Mouse (Mus musculus): ENCODE results near the gene Ninl. TPM values are rescaled to one million over a fixed set of nuclear protein-coding genes. Genes with fewer than 3 reads are reported as not detected.

Gene Ninl
- polyA plus RNA-seq (2016; fragmentation: Nextera tagmentation; extraction: Ambion mirVana), result 13.2 and 14.5 TPM in 2 replicates

GRCm38 (mm10) chr2:151039232-151039695 is at the start of gene Ninl, which contains the start of gene Nanp:
TSS of gene Ninl (minus strand) at chr2:151039382.
TSS of gene Nanp (minus strand) at chr2:151039398.
- peak within 1 kb of the TSS; percentile 79 for H3K4me3 ChIP-seq (replicated peaks)
- peak within 1 kb of the TSS; percentile 90 for H3K27ac ChIP-seq
- ATAC-seq (ENCODE audit: insufficient number of reproducible peaks, insufficient read depth, low FRiP score, low TSS enrichment, low read depth), result peak; percentile 96
- H3K4me1 ChIP-seq (replicated peaks), result peaks cover 16% of the 10 kb centered on the region
- peak within 1 kb of the TSS; percentile 75 for H3K4me2 ChIP-seq
- peak within 1 kb of the TSS; percentile 97 for H3K9ac ChIP-seq (replicated peaks)
- WGBS, result 1% methylated on average over 34 of the region's 34 CpGs
- no peaks in the 10 kb centered on the region for H3K27me3 ChIP-seq
- no peaks in the 10 kb centered on the region for H3K9me3 ChIP-seq
- H3K36me3 ChIP-seq, result peaks cover 3% of the 10 kb centered on the region; the same call in 1 of the 2 replicates

- Histone ChIP-seq H3K36me3 (no peaks in the 10 kb centered on the region), H3K4me3 (replicated peaks) (no peak overlapping the region), H3K9ac (replicated peaks) (no peak overlapping the region), H3K27me3 (no peaks in the 10 kb centered on the region), H3K4me2 (no peak overlapping the region), H3K4me1 (replicated peaks) (no peaks in the 10 kb centered on the region), H3K9me3 (no peaks in the 10 kb centered on the region), H3K27ac (no peak overlapping the region)
- ATAC-seq (ENCODE audit: insufficient number of reproducible peaks, insufficient read depth, low FRiP score, low TSS enrichment, low read depth), result no peak
- 88% methylated on average over 1 of the region's 1 CpGs for WGBS
These were observed 17.5 kb upstream of the Ninl start for GRCm38 (mm10) chr2:151056637-151057036.

GRCm38 (mm10) chr2:151040411-151040810 is 1.2 kb upstream of the Ninl start:
- Histone ChIP-seq H3K4me3 (replicated peaks) (0 out of 2 replicates have a peak overlapping the region, but pooled peaks have one; percentile 79), H3K36me3 (no peaks in the 10 kb centered on the region; the same call in 1 of the 2 replicates), H3K9ac (replicated peaks) (no peak overlapping the region), H3K9me3 (no peaks in the 10 kb centered on the region), H3K4me1 (replicated peaks) (peaks cover 16% of the 10 kb centered on the region), H3K27ac (no peak overlapping the region), H3K27me3 (no peaks in the 10 kb centered on the region), H3K4me2 (no peak overlapping the region)
- WGBS, result 90% methylated on average over 1 of the region's 1 CpGs
- ATAC-seq (ENCODE audit: insufficient number of reproducible peaks, insufficient read depth, low FRiP score, low TSS enrichment, low read depth), result no peak

GRCm38 (mm10) chr2:151039726-151040125 is 544 bp upstream of the Ninl start:
- Histone ChIP-seq H3K36me3 (no peaks in the 10 kb centered on the region; the same call in 1 of the 2 replicates), H3K9ac (replicated peaks) (peak overlapping the region; percentile 97), H3K4me3 (replicated peaks) (peak overlapping the region; percentile 79), H3K27ac (peak overlapping the region; percentile 56), H3K4me2 (peak overlapping the region; percentile 75), H3K9me3 (no peaks in the 10 kb centered on the region), H3K4me1 (replicated peaks) (peaks cover 16% of the 10 kb centered on the region), H3K27me3 (no peaks in the 10 kb centered on the region)
- WGBS, result 45% methylated on average over 8 of the region's 8 CpGs
- no peak; the same call in 1 of the 2 replicates for ATAC-seq (ENCODE audit: insufficient number of reproducible peaks, insufficient read depth, low FRiP score, low TSS enrichment, low read depth)

GRCm38 (mm10) chr2:151038811-151039222 is 365 bp downstream of the Ninl start:
- no peak for ATAC-seq (ENCODE audit: insufficient number of reproducible peaks, insufficient read depth, low FRiP score, low TSS enrichment, low read depth)
- H3K27ac ChIP-seq, result peak overlapping the region; percentile 90
- H3K4me1 ChIP-seq (replicated peaks), result peaks cover 16% of the 10 kb centered on the region
- peak overlapping the region; percentile 79 for H3K4me3 ChIP-seq (replicated peaks)
- no peaks in the 10 kb centered on the region for H3K9me3 ChIP-seq
- peak overlapping the region; percentile 97 for H3K9ac ChIP-seq (replicated peaks)
- peaks cover 6% of the 10 kb centered on the region; the same call in 1 of the 2 replicates for H3K36me3 ChIP-seq
- H3K4me2 ChIP-seq, result peak overlapping the region; percentile 75
- under 1% methylated on average over 28 of the region's 30 CpGs for WGBS
- no peaks in the 10 kb centered on the region for H3K27me3 ChIP-seq

- Histone ChIP-seq H3K4me3 (replicated peaks) (peak overlapping the region; percentile 79), H3K27me3 (no peaks in the 10 kb centered on the region), H3K9ac (replicated peaks) (peak overlapping the region; percentile 97), H3K9me3 (no peaks in the 10 kb centered on the region), H3K4me1 (replicated peaks) (peaks cover 16% of the 10 kb centered on the region), H3K27ac (no peak overlapping the region; the same call in 1 of the 2 replicates), H3K36me3 (peaks cover 9% of the 10 kb centered on the region; the same call in 1 of the 2 replicates), H3K4me2 (peak overlapping the region; percentile 75)
- no peak for ATAC-seq (ENCODE audit: insufficient number of reproducible peaks, insufficient read depth, low FRiP score, low TSS enrichment, low read depth)
- WGBS, result 69% methylated on average over 18 of the region's 18 CpGs
These were observed 1.2 kb downstream of the Ninl start for GRCm38 (mm10) chr2:151037876-151038552.

GRCm38 (mm10) chr2:151037292-151037691 is 1.9 kb downstream of the Ninl start:
- peaks cover 16% of the 10 kb centered on the region for H3K4me1 ChIP-seq (replicated peaks)
- H3K9ac ChIP-seq (replicated peaks), result no peak overlapping the region
- H3K4me2 ChIP-seq, result peak overlapping the region; percentile 75
- H3K27me3 ChIP-seq, result no peaks in the 10 kb centered on the region
- H3K36me3 ChIP-seq, result peaks cover 9% of the 10 kb centered on the region; the same call in 1 of the 2 replicates
- H3K9me3 ChIP-seq, result no peaks in the 10 kb centered on the region
- no peak for ATAC-seq (ENCODE audit: insufficient number of reproducible peaks, insufficient read depth, low FRiP score, low TSS enrichment, low read depth)
- H3K27ac ChIP-seq, result no peak overlapping the region
- H3K4me3 ChIP-seq (replicated peaks), result no peak overlapping the region
- WGBS, result 93% methylated on average over 1 of the region's 1 CpGs

- no peak for ATAC-seq (ENCODE audit: insufficient number of reproducible peaks, insufficient read depth, low FRiP score, low TSS enrichment, low read depth)
- H3K9me3 ChIP-seq, result no peaks in the 10 kb centered on the region
- peaks cover 9% of the 10 kb centered on the region; the same call in 1 of the 2 replicates for H3K36me3 ChIP-seq
- no peak overlapping the region for H3K4me3 ChIP-seq (replicated peaks)
- no peak overlapping the region for H3K4me2 ChIP-seq
- no peak overlapping the region for H3K27ac ChIP-seq
- H3K4me1 ChIP-seq (replicated peaks), result peaks cover 16% of the 10 kb centered on the region
- no peaks in the 10 kb centered on the region for H3K27me3 ChIP-seq
- WGBS, result 84% methylated on average over 2 of the region's 2 CpGs
- no peak overlapping the region for H3K9ac ChIP-seq (replicated peaks)
These were observed 2.5 kb downstream of the Ninl start for GRCm38 (mm10) chr2:151036721-151037120.

GRCm38 (mm10) chr2:151034435-151034834 is 4.7 kb downstream of the Ninl start:
- Histone ChIP-seq H3K9ac (replicated peaks) (no peak overlapping the region), H3K9me3 (no peaks in the 10 kb centered on the region), H3K4me1 (replicated peaks) (peaks cover 11% of the 10 kb centered on the region), H3K4me2 (no peak overlapping the region), H3K27ac (no peak overlapping the region), H3K4me3 (replicated peaks) (no peak overlapping the region), H3K27me3 (no peaks in the 10 kb centered on the region), H3K36me3 (peaks cover 9% of the 10 kb centered on the region; the same call in 1 of the 2 replicates)
- 92% methylated on average over 3 of the region's 3 CpGs for whole genome bisulfite sequencing
- ATAC-seq (ENCODE audit: insufficient number of reproducible peaks, insufficient read depth, low FRiP score, low TSS enrichment, low read depth), result no peak

GRCm38 (mm10) chr2:151021158-151021557 is 18.0 kb downstream of the Ninl start:
- H3K9ac ChIP-seq (replicated peaks), result no peak overlapping the region
- H3K4me2 ChIP-seq, result no peak overlapping the region
- H3K27ac ChIP-seq, result no peak overlapping the region
- no peak overlapping the region for H3K4me3 ChIP-seq (replicated peaks)
- H3K27me3 ChIP-seq, result no peaks in the 10 kb centered on the region
- H3K4me1 ChIP-seq (replicated peaks), result no peaks in the 10 kb centered on the region
- H3K36me3 ChIP-seq, result peaks cover 14% of the 10 kb centered on the region
- H3K9me3 ChIP-seq, result no peaks in the 10 kb centered on the region
- WGBS, result 87% methylated on average over 10 of the region's 10 CpGs
- ATAC-seq (ENCODE audit: insufficient number of reproducible peaks, insufficient read depth, low FRiP score, low TSS enrichment, low read depth), result no peak

GRCm38 (mm10) chr2:151015316-151015715 is 23.9 kb downstream of the Ninl start:
- WGBS, result 74% methylated on average over 2 of the region's 2 CpGs
- Histone ChIP-seq H3K4me1 (replicated peaks) (no peaks in the 10 kb centered on the region), H3K4me2 (no peak overlapping the region), H3K27ac (no peak overlapping the region), H3K9me3 (no peaks in the 10 kb centered on the region), H3K27me3 (no peaks in the 10 kb centered on the region), H3K9ac (replicated peaks) (no peak overlapping the region), H3K36me3 (no peaks in the 10 kb centered on the region), H3K4me3 (replicated peaks) (no peak overlapping the region)
- ATAC-seq (ENCODE audit: insufficient number of reproducible peaks, insufficient read depth, low FRiP score, low TSS enrichment, low read depth), result no peak

Data from limb, embryonic 12.5 days (tissue).